Mouse (Mus musculus) stomach, postnatal 0 days (tissue): Measurements from ENCODE around the gene Fam189a1.

Source experiments
- CTCF ChIP-seq: IDR thresholded peaks from 2 replicates; pipeline ENCODE4 v1.5.1; 2016; ENCODE audit warnings: antibody characterized with exemption, low read depth, mild to moderate bottlenecking, moderate library complexity
- EP300 ChIP-seq: optimal IDR thresholded peaks from 2 replicates; pipeline ENCODE3; 2016; ENCODE audit warnings: antibody characterized with exemption

DNA sequence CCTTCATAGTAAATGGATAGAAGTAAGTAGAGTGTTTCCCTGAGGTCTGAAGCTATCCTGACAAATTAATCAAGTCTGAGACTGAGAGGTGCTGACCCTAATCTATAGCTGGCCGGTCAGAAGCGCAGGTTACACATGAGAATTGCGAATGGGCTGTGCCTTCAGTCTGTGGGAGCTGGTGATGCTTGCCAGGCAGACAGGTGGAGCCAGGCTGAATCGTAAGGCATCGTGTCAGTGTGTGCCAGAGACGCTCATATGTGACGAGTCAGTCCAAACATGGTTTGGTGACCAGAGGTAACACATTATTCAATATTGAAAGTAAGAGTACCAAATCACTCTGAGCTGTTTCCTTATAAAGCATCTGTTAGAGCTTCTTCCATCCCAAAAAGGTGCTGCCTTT, 115.3 kb downstream of the Fam189a1 start:
- no peak for TF ChIP-seq CTCF
- TF ChIP-seq EP300 = no peak
